Mouse (Mus musculus) testis, postnatal 10 days (tissue): ENCODE measurements at regions not wholly inside any gene's neighbourhood (a gene's known extent, or its start where the extent isn't known, plus 50 kb on each side); places are given as distances from the start of the nearest gene placed in this dataset.

Experiments used
- DNase-seq: peaks from one replicate; pipeline ENCODE4 v3.0.0; 2021; ENCODE audit warnings: low spot score

DNA sequence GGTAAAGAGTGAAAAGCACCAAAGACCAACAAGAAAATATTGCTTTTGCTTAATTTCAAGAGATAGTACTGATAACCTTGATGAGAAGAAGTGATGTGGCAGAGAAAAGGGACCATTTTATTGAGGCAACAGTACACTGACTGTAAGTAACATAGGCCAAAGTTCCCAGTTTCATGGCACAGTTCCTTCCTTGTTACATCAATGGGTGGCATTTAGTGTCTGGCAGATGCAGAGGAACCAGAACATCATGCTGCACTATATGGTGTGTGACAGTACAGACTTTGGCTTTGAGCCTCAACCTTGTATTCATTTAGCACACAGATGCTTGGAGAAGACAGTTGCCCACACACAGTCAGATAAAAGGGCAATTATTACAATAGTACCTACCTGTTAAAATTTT lies 123.7 kb upstream of the Tent5a start:
- DNase-seq, result no peak

DNA sequence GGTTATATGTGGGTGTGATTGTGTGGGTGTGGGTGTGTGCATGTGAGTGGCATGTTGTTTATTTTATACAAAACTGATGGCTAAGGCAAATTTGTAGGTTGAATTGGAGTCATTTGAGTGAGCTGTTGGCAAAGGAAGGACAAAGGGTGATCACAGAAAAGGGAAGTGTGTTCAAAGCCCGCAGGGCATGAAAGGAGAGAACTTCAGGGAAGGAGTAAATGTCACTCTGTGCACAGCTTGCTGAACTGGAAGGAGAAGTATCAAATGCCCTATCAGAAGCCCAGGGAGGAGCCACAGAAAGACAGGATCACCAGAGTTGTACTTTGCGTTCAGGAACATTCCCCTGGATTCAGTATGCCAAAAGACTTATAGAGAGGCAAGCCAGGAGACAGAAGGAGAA lies 122.3 kb upstream of the Tent5a start:
- no peak for DNase-seq

DNA sequence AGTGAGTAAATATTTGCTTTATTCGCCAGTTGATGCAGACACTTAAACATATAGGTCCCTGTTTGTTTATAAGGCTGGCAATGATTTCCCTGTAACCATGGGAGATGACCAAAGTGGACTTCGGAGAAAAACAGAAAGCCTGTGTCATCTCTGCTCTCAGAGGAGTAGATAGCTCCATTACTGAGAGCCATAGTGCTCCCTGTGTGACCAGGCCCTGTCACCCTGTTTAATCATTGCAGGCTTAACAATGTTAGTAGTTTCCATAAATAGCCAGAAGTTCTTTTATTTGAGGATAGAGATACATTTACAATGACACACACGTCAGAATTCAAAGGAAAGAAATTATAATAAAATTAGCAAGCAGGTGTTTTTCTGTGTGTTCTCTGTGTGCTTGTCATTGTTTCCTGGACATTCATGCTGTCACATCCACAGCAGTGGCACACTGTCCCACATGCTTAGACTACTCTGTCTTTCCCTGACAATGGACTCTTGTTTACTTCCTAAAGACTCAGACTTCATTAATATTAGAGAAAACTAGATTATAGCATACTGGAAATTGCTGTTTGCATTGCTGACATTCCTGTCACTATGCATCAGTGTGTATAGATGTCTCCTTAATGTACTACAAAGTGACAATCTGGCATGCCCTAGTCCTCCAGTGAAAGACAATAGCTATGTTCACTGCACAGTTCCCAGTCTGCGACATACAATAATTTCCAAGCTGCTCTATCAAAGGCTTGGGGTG lies 115.8 kb upstream of the Tent5a start:
- no peak for DNase-seq

DNA sequence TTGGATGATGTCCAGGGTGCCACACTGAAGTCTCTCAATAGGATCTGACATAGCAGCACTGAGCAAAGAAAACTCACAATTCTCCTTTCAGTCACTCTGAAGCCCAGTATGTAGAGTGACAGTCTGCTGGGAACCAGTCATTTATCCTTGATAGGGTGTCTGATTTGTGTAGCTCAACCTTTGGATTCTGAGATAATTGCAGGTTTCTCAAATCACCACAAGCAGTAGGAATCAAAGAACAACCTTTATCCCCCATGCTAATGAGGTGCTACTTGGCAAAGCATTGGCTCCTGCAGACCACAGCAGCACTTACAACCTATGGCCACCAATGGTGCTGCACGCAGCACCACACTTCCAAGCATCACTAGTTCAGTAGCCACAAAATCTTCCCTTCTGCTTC lies 112.5 kb upstream of the Tent5a start:
- DNase-seq, result no peak

DNA sequence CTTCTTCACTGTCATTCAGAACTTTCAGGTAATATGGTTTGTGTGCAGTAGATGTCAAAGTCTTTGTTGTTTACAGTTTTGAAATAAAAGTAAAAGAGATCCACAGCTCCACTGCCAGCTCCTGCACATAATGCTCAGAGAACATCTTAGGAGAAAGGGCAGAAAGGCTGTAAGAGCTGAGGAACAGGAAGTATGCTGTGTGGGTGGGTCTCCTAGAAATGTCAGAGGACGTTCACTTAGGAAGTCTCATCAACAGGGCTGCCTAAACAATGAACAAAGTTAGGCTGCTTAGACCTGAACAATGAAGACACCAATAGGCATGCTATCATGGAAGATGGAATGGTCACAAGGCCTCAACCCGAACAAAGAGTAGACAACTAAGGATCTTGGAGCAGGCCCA lies 105.1 kb upstream of the Tent5a start:
- DNase-seq, result no peak

DNA sequence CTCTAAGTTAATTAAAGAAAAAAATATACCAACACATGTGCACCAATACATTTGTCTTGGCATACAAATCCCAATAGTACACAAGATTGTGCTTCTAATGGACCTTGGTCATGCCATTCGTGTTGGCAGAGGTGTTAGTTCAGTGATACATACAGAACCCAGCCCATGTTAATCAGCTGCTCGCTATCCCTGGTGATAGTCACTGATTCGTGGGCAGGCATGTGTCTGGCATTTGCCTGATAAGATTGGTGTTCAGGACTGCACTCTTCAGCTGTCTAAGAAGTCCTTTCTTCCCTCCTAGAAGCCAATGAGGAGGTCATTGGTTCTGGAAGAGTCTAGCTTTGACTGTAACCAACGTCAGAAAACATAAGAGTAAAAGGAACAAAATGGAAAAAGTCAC lies 99.7 kb upstream of the Tent5a start:
- DNase-seq, result no peak

DNA sequence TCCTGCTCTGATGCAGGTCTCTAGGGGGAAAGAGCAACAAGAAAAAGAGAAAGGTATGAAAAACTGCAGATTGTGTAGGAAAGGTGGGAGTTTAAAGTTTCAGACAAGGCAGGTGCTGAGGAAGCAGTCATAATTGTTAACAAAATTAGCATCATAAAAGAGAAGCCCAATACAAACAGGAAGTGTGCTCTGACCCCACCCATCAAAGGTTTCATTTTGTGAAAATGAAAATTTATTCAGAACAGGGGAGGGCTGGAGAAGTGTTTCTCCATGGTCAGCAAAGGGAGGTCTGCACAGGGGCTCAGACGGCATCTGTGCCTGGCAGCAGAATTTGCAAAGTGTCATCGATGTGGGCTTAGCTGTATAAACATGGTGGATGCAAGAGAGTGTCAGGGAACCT lies 96.8 kb upstream of the Tent5a start:
- DNase-seq, result no peak

DNA sequence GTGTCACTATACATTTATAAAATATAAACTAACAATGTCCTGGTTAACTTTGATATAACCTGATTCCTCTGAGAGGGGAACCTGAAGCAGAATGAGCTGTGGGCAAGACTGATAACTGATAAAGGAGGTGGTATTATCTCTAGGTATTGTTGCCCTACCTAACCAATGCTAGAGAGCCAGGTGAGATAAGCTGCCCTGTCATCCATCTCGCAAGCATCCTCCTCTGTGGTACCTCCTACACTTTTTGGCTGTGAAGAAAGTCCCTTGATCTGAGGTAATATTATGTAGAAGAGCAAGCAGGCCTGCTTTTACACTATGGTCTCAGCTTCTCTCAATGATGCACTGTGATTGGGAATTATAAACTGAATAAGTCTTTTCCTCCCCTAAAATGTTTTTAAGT lies 87.2 kb upstream of the Tent5a start:
- no peak for DNase-seq

DNA sequence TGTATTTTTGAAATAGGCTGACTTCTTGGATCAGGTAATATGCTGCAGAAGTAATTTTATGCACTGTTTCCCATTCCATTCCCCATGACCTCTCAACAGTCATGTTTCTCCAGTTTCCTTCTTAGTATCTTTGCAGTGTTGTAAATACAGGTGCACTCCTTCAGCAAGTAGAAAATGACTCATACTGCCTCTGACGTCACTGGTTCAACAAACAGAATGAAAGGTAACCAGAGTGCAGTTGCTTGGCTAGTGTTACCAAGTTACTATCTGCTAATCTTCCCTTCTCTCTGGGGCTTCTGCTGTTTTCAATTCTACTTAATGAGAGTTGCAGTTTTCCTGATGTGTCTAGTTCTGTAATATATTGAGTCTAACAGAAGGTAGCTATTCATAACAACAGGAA lies 86.7 kb upstream of the Tent5a start:
- DNase-seq, result no peak

DNA sequence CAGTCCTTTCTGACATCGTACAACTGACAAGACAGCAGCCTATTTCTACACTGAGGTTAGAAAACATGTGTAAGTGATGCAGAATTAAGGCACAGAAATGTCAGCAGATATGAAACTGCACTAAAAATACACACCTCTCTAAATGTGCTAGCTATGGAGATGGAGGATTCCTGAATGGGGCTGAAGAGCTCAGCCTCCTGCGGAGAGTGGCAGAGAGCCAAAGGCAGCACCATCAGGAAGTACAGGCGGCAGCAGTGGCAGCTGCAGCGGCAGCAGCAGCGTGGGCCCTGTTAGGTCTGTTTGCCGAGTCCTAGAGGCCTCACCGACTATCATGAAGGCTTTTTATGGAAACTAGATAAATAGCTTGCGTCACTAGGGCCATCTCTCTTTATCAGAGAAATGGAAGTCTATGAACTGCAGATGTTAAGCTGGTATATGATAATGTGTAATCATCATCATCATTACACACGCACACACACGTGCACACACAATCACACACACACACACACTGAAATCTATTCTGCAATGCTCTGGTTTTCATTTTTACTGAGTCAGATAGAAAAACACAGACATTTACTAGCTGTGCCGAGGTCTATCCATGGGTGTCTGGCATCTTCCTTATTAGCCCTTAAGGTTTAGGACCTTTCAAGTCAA lies 83.6 kb upstream of the Tent5a start:
- peak; percentile 53 for DNase-seq

DNA sequence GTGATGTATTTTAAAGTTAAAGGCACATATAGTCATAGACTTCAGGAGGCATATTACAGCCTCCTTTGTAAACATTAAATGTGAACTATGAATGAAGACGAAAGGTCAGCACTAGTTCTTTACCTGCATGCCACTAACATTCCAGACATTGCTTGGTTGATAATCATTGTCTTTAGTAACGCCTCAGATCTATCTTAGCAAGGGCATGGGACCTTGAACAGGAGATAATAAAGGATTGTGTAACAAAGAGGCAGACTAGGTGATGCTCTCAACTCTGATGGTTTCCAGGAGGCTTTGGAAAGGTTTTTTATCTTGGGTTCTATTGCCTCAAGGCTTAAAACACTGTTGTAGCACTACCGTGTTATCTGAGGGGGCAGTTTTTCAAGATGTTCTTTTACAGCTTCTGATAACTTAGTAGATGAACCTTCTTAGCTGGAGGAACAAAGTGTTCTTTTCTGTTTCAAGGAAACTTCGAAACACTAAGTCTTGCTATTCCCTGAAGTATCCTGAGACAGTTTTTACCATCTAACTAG lies 82.9 kb upstream of the Tent5a start:
- DNase-seq, result no peak

DNA sequence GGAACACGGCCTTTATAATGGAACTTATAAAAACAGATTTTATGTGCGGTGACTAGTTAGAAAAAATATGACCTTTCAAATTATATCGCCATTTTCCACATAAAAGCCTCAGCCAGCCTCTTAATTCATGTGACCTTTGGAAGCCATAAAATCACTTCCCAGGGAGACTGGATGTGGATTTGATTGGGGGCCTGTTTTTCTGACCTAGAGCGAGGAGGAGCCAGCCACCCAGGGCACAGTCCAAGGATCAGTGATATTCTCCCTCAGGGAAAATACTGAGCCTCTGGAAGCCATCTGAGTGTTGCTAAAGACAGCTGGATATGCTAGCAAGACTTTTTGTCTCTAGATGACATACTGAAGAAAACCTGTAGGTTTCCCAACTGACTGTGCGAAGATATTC lies 81.3 kb upstream of the Tent5a start:
- no peak for DNase-seq

DNA sequence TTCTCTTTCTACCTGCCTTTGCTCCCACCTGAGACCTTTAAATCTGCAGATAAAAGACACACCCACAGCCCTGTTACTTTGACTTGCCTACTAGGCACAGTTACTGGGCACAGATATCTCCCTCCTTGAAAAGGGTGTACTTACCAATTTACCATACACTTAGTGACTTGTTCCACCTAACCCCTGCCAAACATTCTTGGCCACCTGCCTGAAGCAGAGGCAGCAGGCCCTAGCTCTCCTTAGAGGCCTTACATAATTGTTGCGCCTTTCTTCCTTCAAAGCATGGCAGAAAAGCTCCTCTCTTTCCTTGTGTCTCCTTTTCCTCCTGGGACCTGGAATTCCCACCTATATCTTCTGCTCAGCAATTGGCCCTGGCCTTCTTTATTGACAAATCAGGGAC lies 80.4 kb upstream of the Tent5a start:
- DNase-seq, result no peak

DNA sequence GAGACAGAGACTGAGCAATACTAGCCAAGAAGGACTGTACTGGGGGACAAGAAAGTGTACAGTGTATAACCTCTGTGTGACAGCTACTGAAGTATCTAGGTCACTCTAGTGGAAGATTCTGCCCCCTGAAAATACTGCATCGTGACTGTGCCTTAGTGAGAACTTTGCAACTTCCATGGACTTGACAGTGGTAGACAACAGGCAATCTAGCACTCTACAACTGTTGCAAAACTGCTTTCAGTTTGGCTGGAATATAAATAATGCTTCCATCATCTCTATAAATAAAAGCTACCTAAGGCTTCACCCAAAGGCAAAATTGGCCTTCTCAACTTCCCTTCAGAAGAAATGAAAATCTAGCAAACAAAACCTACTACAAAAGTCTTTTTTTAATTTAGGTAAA lies 74.6 kb upstream of the Tent5a start:
- no peak for DNase-seq

DNA sequence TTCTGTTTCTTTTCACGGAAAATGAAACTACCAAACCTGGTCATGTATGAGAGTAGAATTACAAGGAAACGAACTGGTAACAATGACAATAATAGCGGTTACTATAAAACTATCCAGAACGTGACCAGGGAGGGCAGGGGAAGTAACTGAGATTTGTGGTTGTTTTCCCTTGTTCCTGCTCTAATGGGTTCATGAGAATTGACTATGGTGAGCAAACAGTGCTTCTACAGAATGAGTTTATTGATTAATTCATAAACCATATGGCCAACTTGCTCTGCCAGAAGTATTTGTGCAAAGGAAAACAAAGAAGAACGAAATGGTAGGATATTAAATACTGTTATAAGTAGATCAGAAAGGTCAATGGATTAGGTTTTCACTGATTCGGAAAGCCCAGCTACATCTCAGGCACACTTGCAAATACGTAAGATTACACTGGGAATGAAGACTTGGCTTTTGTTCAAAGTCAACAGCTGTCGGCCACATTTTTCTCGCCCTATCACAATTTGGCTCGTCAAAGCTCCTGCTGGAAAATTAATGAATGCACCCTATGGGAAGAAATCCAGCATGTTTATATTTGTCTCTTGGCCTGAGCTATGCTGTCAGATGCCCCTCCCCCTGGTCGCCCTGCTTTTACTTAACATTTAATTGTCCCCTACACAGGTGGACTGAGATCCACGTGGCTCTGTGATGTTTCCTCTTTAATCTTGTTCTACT lies 73.6 kb upstream of the Tent5a start:
- DNase-seq, result no peak

DNA sequence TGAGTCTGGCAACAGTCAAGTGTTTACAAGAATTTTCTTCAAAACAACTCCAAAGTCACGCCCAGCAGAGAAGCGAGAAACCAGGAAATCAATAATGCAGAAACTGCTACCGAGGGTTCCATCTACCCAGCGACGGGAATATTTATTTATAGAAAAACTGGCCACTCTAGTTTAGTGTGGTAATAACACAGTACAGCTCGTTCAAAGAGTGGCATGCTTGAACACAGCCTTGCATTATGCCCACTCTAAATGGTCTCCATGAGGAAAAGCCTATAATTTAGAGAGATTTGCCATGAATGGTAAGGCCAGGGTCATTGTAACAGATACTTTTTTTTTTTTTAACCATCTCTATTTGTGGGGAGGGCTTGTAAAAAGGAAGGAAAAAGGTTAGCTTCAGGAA lies 67.8 kb upstream of the Tent5a start:
- DNase-seq, result no peak

DNA sequence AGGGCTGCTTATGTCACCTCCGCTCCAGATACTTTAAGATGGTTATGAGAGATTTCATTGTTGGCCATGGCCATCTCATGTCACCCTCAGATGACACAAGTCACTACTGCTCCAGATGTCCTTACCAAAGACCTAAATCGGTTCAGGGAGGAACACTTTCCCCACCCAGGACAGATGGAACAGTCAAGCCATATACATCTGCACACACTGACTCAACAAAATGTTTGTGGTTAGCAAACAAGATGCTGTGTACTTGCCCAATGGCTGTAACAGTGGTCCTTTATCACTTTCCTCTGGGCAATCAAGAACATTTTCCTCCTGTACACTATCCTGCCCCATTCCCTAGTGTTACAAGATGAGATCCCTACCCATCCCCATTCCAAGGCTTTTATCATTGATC lies 64.1 kb upstream of the Tent5a start:
- DNase-seq, result no peak

DNA sequence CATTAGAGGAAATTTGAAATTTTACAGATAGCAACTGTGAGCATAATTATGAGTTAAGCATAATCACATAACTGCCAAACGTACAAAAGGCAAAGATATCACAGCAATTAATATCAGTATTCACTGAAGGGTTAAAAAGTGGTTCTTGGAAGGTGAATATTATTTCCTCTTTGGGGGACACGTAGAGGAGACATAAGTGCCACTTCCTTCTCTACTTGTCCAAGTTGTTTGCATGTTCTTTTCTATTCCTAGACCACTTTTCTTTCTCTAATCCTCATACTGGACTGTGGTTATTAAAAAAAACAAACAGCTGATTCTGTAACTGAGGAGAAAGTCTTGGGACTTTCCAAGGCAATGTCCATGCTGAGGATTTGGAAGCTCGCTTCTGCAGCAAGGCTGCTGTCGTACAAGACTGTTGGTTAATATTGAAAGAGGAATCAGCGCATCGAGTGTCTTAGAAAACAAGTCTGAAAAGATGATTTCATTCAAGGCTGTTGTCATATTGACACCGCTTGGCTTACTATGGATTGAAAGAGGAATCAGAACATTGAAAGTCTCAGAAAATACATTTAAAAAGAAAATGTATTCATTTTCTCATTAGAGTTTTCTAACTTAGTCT lies 61.7 kb upstream of the Tent5a start:
- no peak for DNase-seq

DNA sequence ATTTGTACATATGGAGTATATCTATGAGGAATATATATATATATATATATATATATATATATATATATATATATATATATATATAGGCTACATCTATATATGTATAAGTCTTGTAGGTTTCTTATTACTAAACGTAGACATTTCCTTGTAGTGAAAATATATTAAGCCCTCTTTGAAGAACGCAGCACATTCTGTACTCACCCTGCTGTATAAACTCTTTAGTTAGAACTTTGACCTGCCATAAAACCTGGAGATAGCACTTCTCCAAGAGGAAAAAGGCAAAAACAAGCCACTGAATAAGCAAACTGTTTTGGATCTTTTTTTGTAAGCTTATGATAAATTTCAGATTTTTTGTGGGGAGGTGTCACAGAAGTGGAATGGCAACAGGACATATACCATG lies 55.3 kb upstream of the Tent5a start:
- no peak for DNase-seq

DNA sequence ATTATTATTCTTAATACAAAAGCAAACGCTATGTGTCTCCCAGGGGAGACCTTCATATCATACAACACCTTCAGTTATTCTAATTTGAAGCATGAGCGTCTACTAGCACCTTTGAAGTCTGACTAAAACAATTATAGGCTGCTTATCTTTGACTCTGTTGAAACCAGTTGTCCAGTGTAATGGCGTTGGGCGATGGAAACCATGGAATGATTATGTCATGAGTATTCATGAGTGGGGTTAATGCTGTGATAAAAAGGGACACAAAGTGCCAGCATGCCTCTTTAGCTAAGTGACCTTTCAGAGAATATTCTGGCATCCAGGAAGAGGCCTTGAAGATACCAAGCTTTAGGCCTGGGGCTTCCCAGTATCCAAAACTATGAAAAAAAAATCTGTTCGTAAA lies 53.6 kb upstream of the Tent5a start:
- DNase-seq, result no peak

DNA sequence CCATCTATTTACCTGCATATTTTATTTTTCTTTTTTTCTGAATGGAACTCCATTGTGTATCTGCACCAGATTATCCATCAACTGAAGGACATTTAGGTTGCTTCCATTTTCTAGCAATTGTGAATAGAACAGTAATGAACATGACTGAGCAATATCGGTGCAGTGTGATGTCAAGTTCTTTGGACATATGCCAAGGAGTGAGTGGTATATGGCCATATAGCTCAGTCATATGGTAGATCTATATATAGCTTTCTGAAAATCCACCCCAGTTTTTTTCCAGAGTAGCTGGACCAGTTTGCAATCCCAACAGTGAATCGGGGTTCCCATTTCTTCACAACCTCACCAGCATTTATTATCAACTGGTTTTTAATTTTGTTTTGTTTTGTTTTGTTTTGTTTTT lies 52.0 kb upstream of the Tent5a start:
- DNase-seq, result no peak
